Mouse (Mus musculus) left cerebral cortex, adult 2 months (tissue): ENCODE data around the gene Hoxb1. TPM values are rescaled to one million over a fixed set of nuclear protein-coding genes. Genes with fewer than 3 reads are reported as not detected.

Source experiments
- DNase-seq, 2 experiments: peaks; one replicate each; pipeline ENCODE4 v3.0.0; 2021 to 2022; ENCODE audit warnings: low spot score in 2 of 2, mixed read lengths in 1 of 2; ENCODE audit errors: extremely low spot score in 1 of 2
- H3K27ac ChIP-seq: fragments of 200-600 bp; 2 replicates; pipeline ENCODE4 v1.8.1; 2022
- H3K4me3 ChIP-seq: fragments of 200-600 bp; 2 replicates; pipeline ENCODE4 v1.8.1; 2022
- CTCF ChIP-seq: fragments of 200-600 bp; IDR thresholded peaks from 2 replicates; pipeline ENCODE4 v1.8.1; 2022; ENCODE audit warnings: antibody characterized with exemption, mild to moderate bottlenecking, moderate library complexity
- intact Hi-C: fragments of 180-260 bp; cut with DNase I; formaldehyde crosslinking; loops from one replicate; pipeline ENCODE4 v1.15.1; 2025
- total RNA-seq, 2 experiments: library from RNA; stranded (reverse); gene quantifications; 2 replicates each; pipeline ENCODE4 v1.2.3; 2021

The Hoxb1 gene
- total RNA-seq, 2 experiments from 2014 or later = not detected

DNA sequence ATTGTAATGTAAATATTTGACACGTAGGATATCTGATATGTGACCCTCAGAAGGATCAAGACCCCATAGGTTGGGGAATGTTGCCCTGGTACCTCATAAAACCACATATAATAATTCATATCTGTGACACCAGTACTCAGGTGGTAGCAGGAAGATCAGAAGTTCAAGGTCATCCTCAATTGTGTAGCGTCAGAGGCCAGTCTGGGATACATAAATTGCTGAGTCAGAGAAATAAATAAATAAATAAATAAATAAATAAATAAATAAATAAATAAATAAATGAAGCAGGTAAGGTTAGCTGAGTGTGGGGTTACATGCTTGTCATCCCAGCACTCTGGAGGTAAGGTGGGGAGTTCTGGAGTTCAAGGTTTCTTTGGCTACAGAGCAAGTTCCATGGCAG is 22.1 kb downstream of the Hoxb1 start:
- H3K27ac ChIP-seq = no peak overlapping the region
- no peak overlapping the region for H3K4me3 ChIP-seq
- TF ChIP-seq CTCF = no peak
- no peak for DNase-seq
- intact Hi-C loops = no loop called here

DNA sequence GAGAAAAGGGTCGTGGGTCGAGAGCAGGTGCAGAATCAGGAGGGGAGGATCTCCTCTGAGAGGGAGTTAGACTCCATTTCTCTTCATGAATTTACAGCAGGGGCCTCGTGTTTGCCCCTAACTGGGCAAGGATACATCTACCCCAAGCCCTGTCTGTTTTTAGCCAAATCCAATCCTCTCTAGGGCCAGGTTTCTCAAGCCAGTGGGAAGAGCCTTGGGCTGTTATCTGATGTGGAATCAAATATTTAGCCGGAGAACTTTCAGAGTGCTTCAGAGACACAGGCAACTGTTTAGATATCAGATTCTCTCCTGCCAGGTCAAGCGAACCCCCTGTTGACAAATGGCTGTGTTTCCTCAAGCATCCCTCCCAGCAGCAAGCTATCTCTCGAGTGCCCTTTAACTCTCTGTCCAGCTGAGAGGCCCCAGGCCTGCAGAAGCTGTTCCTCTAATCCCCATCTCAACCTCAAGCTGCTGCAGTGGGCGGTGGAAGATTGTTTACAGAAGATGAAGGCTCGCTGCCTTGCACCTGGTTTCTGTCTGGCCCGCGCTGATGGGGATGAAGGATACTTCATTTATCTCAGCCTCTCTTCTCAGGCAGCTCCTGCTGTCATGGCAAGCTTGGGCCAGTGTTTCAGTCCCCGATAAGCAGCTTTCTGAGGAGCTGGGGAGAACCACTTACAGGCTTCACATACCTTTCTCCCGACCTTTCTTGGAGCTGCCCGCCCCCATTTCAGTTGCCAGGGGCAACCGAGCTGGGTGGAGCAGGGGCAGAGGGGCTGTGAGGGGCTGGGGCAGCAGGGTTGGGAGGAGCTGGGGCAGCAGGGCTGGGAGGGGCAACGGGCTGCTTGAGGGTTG is 31.4 kb downstream of the Hoxb1 start:
- intact Hi-C loops = no loop called here
- Histone ChIP-seq H3K27ac (no peak overlapping the region), H3K4me3 (no peak overlapping the region)
- DNase-seq = no peak
- no peak for TF ChIP-seq CTCF

DNA sequence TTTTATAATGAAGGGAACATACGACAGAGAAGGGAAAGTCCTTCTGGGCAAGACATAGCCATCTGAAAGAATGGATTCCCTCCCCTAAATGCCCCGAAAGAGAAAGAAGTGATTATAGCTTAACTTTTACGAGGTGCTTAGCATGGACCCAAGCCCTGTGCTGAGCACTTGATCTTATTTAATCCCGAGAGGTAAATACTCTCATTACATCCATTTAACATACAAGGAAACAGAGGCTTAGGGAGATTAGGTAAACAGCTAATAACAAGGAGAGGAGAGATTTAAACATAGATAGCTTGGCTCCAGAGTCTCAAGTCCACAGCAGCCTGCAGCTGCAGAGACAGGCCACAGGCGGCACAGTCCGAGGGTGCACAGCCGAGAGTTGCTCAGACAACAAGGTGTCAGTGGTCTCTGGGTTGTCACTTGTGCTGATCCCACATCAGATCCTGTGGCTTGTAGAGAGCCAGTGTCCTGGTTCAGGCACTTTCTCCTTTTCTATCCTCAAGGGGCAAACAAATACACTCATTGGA is 32.3 kb downstream of the Hoxb1 start:
- Histone ChIP-seq H3K27ac (no peak overlapping the region), H3K4me3 (no peak overlapping the region)
- intact Hi-C loops = no loop called here
- DNase-seq = no peak
- TF ChIP-seq CTCF = no peak

DNA sequence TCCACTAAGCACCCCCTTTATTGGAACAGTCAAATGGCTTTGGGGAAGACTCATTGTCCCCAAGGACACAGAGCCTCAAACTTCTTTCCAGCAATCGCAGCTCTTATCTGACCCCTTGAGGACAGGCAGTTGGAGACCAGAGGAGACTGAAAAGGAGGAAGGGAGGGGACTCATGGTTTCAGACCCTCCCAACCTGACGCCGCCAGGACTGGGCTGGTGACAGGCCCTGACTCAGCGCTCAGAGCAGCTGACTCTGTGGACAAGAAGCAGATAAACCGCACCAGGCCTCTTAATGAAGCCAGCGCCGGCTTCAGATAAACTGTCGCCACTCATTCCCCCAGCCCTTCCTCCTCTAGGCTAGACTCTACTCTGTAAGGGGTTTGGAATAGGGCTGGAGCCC is 34.4 kb downstream of the Hoxb1 start:
- no peak for TF ChIP-seq CTCF
- Histone ChIP-seq H3K27ac (no peak overlapping the region), H3K4me3 (no peak overlapping the region)
- no peak for DNase-seq
- intact Hi-C loops = no loop called here

DNA sequence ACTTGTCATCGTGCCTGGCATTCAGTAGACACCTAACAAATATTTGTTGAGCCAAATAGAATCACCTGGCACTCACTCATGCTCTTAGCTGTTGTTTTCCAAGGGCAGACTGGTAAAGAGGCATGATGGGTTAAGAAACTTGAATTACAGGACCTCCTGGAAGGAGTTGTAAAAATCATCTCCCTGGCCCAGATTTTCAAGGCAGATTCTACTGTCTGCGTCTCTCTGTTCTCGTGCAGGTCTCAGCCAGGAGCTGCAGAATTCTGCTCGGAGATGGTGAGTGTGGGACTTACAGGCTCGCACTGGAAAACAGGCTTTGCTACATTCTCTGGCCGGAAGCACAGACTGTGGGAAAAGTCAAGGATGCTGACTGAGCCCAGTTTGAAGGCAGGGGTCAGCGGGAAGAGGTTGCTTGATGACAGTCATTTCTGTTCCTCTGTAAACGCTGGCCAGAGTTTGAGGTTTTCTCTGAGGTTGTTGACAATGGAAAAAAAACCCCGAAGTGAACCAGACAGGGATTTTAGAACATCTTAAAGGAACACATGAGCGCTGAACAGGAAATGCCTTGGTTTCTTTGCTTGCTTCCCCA is 38.6 kb downstream of the Hoxb1 start:
- Histone ChIP-seq H3K27ac (no peak overlapping the region), H3K4me3 (no peak overlapping the region)
- DNase-seq = no peak
- intact Hi-C loops = no loop called here
- no peak for TF ChIP-seq CTCF

DNA sequence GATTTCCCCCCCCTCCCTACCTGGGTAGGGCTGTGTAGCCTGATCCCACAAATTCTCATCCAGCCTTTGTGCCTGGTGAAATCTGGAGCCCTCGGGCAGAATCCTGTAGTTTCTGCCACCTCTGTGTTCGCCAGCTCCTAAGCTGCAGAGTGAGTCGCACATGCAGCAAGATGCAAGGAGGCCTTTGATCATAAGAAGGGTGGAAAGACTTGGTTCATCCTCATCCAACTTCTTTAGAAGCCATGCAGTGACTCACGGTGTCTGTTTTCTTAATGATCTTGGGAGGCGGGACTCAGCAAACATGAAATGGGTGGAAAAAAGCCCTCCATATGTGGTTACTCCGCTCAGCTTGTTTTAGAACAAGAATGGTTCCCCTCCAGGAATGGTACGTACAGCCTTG is 39.3 kb downstream of the Hoxb1 start:
- intact Hi-C loops = no loop called here
- TF ChIP-seq CTCF = no peak
- no peak for DNase-seq
- H3K4me3 ChIP-seq = no peak overlapping the region
- no peak overlapping the region for H3K27ac ChIP-seq

DNA sequence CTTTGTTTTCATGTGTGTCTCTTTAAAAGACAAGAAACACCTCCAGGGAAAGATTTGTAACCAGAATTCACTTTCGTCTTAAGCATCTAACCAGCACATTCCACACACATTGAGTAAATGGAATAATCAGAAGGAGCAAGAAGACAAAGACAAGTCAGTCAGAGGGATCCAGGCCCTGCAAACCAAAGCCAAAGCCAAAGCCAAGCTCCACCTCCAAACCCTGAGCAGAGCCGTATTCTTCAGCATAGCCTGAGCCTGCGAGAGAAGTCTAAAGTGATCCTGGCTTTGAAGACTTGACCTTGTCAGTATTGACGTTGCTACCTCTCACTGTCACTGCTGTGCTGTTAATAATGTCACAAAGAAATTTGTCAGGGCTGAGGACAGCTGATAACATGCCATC is 40.0 kb downstream of the Hoxb1 start:
- no peak overlapping the region for H3K4me3 ChIP-seq
- H3K27ac ChIP-seq = no peak overlapping the region
- intact Hi-C loops = no loop called here
- DNase-seq = no peak
- no peak for TF ChIP-seq CTCF

DNA sequence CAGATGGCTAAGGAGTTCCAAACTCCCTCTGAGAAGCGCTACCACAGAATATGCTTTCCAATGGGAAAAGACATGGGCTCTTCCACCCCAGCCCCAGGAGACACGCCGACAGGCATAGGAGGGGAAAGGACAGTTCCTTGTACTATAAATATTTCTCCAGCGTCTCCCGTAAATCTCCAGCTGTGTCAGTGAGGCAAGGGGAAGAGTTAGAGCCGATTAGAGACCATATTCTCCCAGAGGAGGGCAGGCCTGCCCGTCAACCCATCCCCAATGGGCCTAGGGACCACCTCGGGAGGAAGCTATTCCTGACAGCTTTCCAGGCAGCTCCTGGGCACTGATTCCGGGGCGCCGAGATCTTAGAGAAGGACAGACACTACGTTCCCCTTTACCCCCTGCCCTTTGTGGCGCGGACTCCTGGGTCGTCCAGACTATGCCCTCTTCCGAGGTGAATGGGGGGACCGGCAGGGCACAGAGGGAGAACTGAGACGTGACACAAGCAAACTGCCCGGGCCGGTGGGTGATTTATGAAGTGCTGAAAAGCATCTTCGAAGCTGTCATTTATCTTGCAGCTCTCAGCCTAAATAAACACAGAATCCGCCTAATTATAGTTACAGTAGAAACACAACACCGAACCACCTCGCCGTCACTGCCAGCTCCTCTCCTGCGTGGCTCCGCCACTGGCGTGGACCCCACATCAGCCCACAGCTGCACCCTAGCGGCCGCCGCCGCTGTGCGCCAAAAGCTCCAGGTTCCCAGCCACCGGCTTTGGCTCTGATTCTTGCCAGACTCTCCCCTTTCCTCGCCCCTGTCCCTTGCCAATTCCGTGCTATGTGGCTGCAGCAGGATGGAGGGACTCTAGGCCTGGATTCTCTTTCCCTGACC is 41.9 kb downstream of the Hoxb1 start:
- no peak overlapping the region for H3K4me3 ChIP-seq
- peak; percentile 62 for TF ChIP-seq CTCF
- DNase-seq = peak; percentile 35 to 46
- H3K27ac ChIP-seq = no peak overlapping the region
- intact Hi-C loops = no loop called here

DNA sequence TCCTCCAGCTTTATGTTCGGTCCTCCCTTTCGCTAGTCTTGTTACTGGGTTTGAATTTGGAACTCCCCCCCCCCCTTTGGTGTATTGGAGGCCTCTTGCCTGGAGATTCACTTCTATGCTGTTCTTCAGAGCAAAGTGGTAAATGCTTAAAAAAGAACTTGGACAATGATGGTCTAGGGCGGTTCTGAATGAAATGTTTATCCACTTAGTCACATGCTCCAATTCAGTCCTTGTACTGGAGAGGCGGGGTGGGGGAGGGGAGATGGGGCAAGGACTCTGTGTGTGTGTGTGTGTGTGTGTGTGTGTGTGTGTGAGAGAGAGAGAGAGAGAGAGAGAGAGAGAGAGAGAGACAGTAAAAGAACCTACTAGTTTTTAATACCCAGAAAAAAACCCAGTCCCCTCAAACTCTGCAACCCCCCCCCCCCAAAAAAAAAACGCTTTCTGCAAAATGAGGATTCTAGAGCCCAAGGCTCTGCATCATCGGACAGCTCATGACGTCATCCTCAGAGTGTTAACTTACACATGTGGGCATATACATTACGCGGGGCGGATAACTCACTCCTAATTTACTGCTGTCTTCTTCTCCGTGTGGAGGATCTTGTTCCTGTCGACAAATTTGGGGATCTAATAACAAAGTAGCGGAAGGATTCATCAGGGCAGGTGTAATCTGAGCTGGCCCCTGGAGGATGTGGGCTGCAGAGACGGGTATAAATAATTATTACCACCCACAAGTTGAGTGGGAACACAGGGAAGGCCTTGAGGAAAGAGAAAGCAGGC is 42.9 kb downstream of the Hoxb1 start:
- no peak for TF ChIP-seq CTCF
- DNase-seq = no peak
- intact Hi-C loops = no loop called here
- Histone ChIP-seq H3K27ac (no peak overlapping the region), H3K4me3 (no peak overlapping the region)

DNA sequence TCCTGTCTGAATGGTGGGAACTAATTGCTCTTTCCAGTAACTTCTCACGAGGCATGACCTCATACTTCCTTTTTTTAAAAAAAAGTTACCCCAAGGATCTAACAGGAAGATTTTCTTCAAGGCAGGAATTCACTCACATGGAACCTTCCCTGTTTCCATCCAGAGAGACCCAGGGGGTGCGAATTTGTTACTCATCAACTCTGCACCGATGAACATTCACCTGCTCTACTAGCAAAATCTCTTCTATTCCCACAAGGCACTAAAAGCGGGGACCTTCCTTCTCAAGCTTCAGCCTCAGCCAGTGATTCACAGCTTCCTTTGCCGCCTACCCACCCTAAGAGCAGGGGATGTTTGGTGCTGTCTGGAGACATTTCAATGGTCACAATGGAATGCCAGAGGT is 45.5 kb downstream of the Hoxb1 start:
- no peak overlapping the region for H3K27ac ChIP-seq
- TF ChIP-seq CTCF = no peak
- no peak overlapping the region for H3K4me3 ChIP-seq
- DNase-seq = no peak
- intact Hi-C loops = no loop called here

DNA sequence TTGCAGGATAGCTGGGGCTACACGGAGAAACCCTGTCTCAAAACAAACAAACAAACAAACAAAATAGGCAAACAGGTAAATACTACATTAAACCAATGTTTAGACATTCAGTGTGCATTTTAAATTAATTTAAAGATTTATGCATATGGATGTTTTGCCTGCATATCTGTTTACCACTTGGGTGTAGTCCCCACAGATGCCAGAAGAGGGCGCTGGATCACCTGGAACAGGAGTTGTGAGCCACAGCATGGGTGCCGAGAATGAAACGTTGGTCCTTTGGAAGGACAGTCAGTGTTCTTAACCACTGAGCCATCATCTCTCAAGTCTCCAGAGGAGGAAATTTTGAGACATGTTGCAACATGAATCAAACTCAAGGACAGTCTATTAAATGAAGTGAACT is 46.4 kb downstream of the Hoxb1 start:
- Histone ChIP-seq H3K4me3 (no peak overlapping the region), H3K27ac (no peak overlapping the region)
- peak; percentile 4 for TF ChIP-seq CTCF
- intact Hi-C loops = no loop called here
- DNase-seq = no peak
